Mouse (Mus musculus): ENCODE results near the gene Rnf150. TPM values are rescaled to one million over a fixed set of nuclear protein-coding genes. Genes with fewer than 3 reads are reported as not detected.

The Rnf150 gene
- total and polyA plus RNA-seq, 3 experiments, result not detected

- no peaks in the 10 kb centered on the region for H3K79me2 ChIP-seq (ENCODE audit: control insufficient read depth, insufficient read depth, low read length, poor library complexity)
- H3K4me3 ChIP-seq (ENCODE audit: control insufficient read depth in 1 of 2, insufficient read depth in 1 of 2, low read depth in 2 of 2, low read length in 2 of 2), result no peak overlapping the region
- H3K27me3 ChIP-seq (ENCODE audit: control insufficient read depth in 1 of 2, insufficient read depth in 2 of 2, low read length in 2 of 2), result no peaks in the 10 kb centered on the region
- no peaks in the 10 kb centered on the region for H3K9me3 ChIP-seq (replicated peaks; ENCODE audit: insufficient read depth, low read length)
- no peaks in the 10 kb centered on the region for H3K36me3 ChIP-seq (ENCODE audit: control insufficient read depth in 1 of 2, insufficient read depth in 2 of 2, low read length in 2 of 2)
- no peak overlapping the region for H3K9ac ChIP-seq (ENCODE audit: control insufficient read depth, low read depth, low read length, poor library complexity, severe bottlenecking)
- H3K27ac ChIP-seq (ENCODE audit: control insufficient read depth, low read depth, low read length), result no peak overlapping the region
- TF ChIP-seq ELF1 (IDR thresholded peaks at IDR 0.05; ENCODE audit: low read depth, low read length), result no peak
- no peak for TF ChIP-seq MYB (IDR thresholded peaks at IDR 0.05; ENCODE audit: low read depth, low read length)
- TF ChIP-seq NELFE (IDR thresholded peaks at IDR 0.05; ENCODE audit: low read depth, low read length), result no peak
- no peak for TF ChIP-seq CTCF (IDR thresholded peaks at IDR 0.05 in 2 of 3, conservative IDR thresholded peaks at IDR 0.05 in 1 of 3; ENCODE audit: control insufficient read depth in 1 of 3, insufficient read depth in 1 of 3, low read depth in 2 of 3, low read length in 3 of 3, poor library complexity in 1 of 3, severe bottlenecking in 1 of 3)
- no peak for TF ChIP-seq MAFK (IDR thresholded peaks at IDR 0.05; ENCODE audit: borderline replicate concordance, low read depth, low read length)
- no peak for DNase-seq (ENCODE audit: low read depth, low spot score)
- H3K4me1 ChIP-seq (ENCODE audit: control insufficient read depth in 1 of 2, insufficient read depth in 2 of 2, low read length in 2 of 2), result no peaks in the 10 kb centered on the region
Measured at GRCm38 (mm10) chr8:82898459-82898841, 35.3 kb downstream of the Rnf150 start.

GRCm38 (mm10) chr8:82900958-82901357 lies 37.8 kb downstream of the Rnf150 start:
- H3K79me2 ChIP-seq (ENCODE audit: control insufficient read depth, insufficient read depth, low read length, poor library complexity), result no peaks in the 10 kb centered on the region
- H3K27me3 ChIP-seq (ENCODE audit: control insufficient read depth in 1 of 2, insufficient read depth in 2 of 2, low read length in 2 of 2), result no peaks in the 10 kb centered on the region
- H3K9ac ChIP-seq (ENCODE audit: control insufficient read depth, low read depth, low read length, poor library complexity, severe bottlenecking), result no peak overlapping the region
- H3K27ac ChIP-seq (ENCODE audit: control insufficient read depth, low read depth, low read length), result no peak overlapping the region
- TF ChIP-seq TAL1 (IDR thresholded peaks at IDR 0.05; ENCODE audit: low read length) (no peak), HCFC1 (IDR thresholded peaks at IDR 0.05; ENCODE audit: low read depth, low read length) (no peak), ELF1 (IDR thresholded peaks at IDR 0.05; ENCODE audit: low read depth, low read length) (no peak), GABPA (IDR thresholded peaks at IDR 0.05; ENCODE audit: low read depth, low read length) (no peak), NRF1 (IDR thresholded peaks at IDR 0.05; ENCODE audit: insufficient read depth, low read depth, low read length, poor library complexity, severe bottlenecking) (no peak), E2F4 (IDR thresholded peaks at IDR 0.05; ENCODE audit: borderline replicate concordance, low read depth, low read length) (no peak), SMC3 (IDR thresholded peaks at IDR 0.05; ENCODE audit: low read depth, low read length) (no peak), MAZ (IDR thresholded peaks at IDR 0.05; ENCODE audit: low read depth, low read length) (no peak), ZC3H11A (IDR thresholded peaks at IDR 0.05; ENCODE audit: low read depth, low read length) (no peak), CHD2 (IDR thresholded peaks at IDR 0.05; ENCODE audit: low read length) (no peak), POLR2AphosphoS2 (IDR thresholded peaks at IDR 0.05; ENCODE audit: low read length) (no peak), ZNF384 (IDR thresholded peaks at IDR 0.05; ENCODE audit: low read depth, low read length) (no peak), NELFE (IDR thresholded peaks at IDR 0.05; ENCODE audit: low read depth, low read length) (no peak)
- H3K36me3 ChIP-seq (ENCODE audit: control insufficient read depth in 1 of 2, insufficient read depth in 2 of 2, low read length in 2 of 2), result no peaks in the 10 kb centered on the region
- H3K4me1 ChIP-seq (ENCODE audit: control insufficient read depth in 1 of 2, insufficient read depth in 2 of 2, low read length in 2 of 2), result no peaks in the 10 kb centered on the region
- H3K4me3 ChIP-seq (ENCODE audit: control insufficient read depth in 1 of 2, insufficient read depth in 1 of 2, low read depth in 2 of 2, low read length in 2 of 2), result no peak overlapping the region
- DNase-seq (ENCODE audit: low read depth, low spot score), result no peak
- no peaks in the 10 kb centered on the region for H3K9me3 ChIP-seq (replicated peaks; ENCODE audit: insufficient read depth, low read length)

Data from MEL (cell line).